Mouse (Mus musculus) heart, postnatal 0 days (tissue): ENCODE measurements at regions not wholly inside any gene's neighbourhood (a gene's known extent, or its start where the extent isn't known, plus 50 kb on each side); places are given as distances from the start of the nearest gene placed in this dataset.

Experiments used
- ATAC-seq: fragments of 200-750 bp; cut with Nextera tagmentation; 2 replicates; pipeline ENCODE4 v1.8.0; 2017; ENCODE audit warnings: low read depth, moderate number of reproducible peaks, moderate library complexity; ENCODE audit not compliant: insufficient read depth
- DNase-seq: peaks from one replicate; pipeline ENCODE4 v3.0.0-alpha.2; 2016; ENCODE audit warnings: low spot score
- H3K27ac ChIP-seq: fragments of 300-500 bp; sonication (generic); 2 replicates; pipeline ENCODE4 v1.5.1; 2014; ENCODE audit warnings: low read depth, mild to moderate bottlenecking
- H3K27me3 ChIP-seq: fragments of 300-500 bp; sonication (generic); 2 replicates; pipeline ENCODE4 v1.6.1; 2014; ENCODE audit warnings: low read length, mixed read lengths; ENCODE audit not compliant: control insufficient read depth, insufficient read depth
- H3K36me3 ChIP-seq: fragments of 300-500 bp; sonication (generic); replicated peaks from 2 replicates; pipeline ENCODE4 v1.6.1; 2014; ENCODE audit warnings: low read length, mixed read lengths; ENCODE audit not compliant: control insufficient read depth, insufficient read depth
- H3K4me1 ChIP-seq: fragments of 300-500 bp; sonication (generic); 2 replicates; pipeline ENCODE4 v1.6.1; 2014; ENCODE audit warnings: antibody characterized with exemption; ENCODE audit not compliant: control insufficient read depth, insufficient read depth
- H3K4me2 ChIP-seq: fragments of 300-500 bp; sonication (generic); 2 replicates; pipeline ENCODE4 v1.6.1; 2014; ENCODE audit warnings: low read depth, mild to moderate bottlenecking, low read length, moderate library complexity
- H3K4me3 ChIP-seq: fragments of 300-500 bp; sonication (generic); 2 replicates; pipeline ENCODE4 v1.5.1; 2014; ENCODE audit warnings: low read depth, low read length
- H3K9ac ChIP-seq: fragments of 300-500 bp; sonication (generic); replicated peaks from 2 replicates; pipeline ENCODE4 v1.6.1; 2014; ENCODE audit warnings: low read depth, low read length, mixed read lengths
- H3K9me3 ChIP-seq: fragments of 300-500 bp; sonication (generic); replicated peaks from 2 replicates; pipeline ENCODE4 v1.6.1; 2016; ENCODE audit warnings: low read length; ENCODE audit not compliant: control insufficient read depth
- CTCF ChIP-seq: IDR thresholded peaks from 2 replicates; pipeline ENCODE4 v1.5.1; 2016; ENCODE audit warnings: antibody characterized with exemption, control low read depth, low read depth
- EP300 ChIP-seq: IDR thresholded peaks from 2 replicates; pipeline ENCODE4 v1.6.1; 2016; ENCODE audit warnings: antibody characterized with exemption, low read depth
- WGBS: fragments of 180-500 bp; shearing (Covaris S2); extraction: QIAGEN DNeasy Blood & Tissue Kit; methylation state at CpG from one replicate; pipeline ENCODE4 v1.1.7; 2014; 5-methylcytosine and 5-hydroxymethylcytosine counted together

DNA sequence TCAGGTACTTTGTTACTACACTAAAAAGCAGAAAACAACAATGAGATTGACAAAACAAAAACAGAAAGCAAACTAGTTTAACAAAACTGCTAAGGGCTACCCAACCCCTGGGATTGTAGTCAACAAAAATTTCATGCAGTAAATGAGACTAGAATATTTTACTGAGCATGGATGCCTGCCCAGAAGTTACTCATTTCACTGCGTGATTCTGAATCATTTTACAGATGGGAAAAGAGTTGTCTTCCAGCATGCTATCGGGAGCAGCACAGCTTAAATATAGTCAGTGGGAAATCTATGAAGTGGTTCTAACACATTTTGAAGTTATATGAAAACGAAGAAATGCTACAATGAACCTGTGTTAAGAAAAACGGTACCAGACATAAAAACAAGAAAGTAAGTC is 1430.9 kb upstream of the 1700008P02Rik start:
- no peak overlapping the region for H3K9ac ChIP-seq
- TF ChIP-seq CTCF (no peak), EP300 (no peak)
- WGBS: 69% methylated on average over 4 of the region's 4 CpGs
- no peak for DNase-seq
- no peaks in the 10 kb centered on the region for H3K9me3 ChIP-seq
- no peak overlapping the region for H3K4me2 ChIP-seq
- ATAC-seq: no peak
- no peaks in the 10 kb centered on the region for H3K4me1 ChIP-seq
- no peak overlapping the region for H3K27ac ChIP-seq
- H3K27me3 ChIP-seq: no peaks in the 10 kb centered on the region
- H3K36me3 ChIP-seq: no peaks in the 10 kb centered on the region
- no peak overlapping the region for H3K4me3 ChIP-seq

DNA sequence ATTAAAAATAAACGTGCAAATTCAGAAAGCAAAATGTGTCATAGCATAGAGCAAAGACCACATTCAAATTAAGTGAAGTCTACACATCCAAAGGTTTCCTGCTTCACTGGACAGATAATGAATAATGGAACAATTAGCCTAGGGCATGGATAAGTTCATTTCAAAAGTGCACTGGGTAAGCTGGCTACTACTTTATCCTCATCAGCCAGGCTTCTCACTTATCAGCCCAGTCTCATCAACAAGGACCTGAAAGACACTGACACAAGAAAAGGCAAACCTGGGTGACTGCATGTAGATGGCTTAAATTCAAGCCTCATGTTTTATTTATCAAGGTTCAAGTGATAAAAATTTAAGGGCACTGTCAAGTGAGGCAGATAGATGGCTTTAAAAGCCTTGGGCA is 1429.5 kb upstream of the 1700008P02Rik start:
- Histone ChIP-seq H3K9ac (no peak overlapping the region), H3K27me3 (no peaks in the 10 kb centered on the region), H3K27ac (no peak overlapping the region), H3K4me3 (no peak overlapping the region), H3K9me3 (no peaks in the 10 kb centered on the region), H3K4me1 (no peaks in the 10 kb centered on the region), H3K36me3 (no peaks in the 10 kb centered on the region), H3K4me2 (no peak overlapping the region)
- WGBS: 61% methylated on average over 1 of the region's 1 CpGs
- DNase-seq (no peak), ATAC-seq (no peak)
- TF ChIP-seq EP300 (no peak), CTCF (no peak)

GRCm38 (mm10) chr3:8046348-8046747 is 1426.1 kb upstream of the 1700008P02Rik start:
- DNase-seq: no peak
- Histone ChIP-seq H3K27ac (no peak overlapping the region), H3K4me3 (no peak overlapping the region), H3K27me3 (no peaks in the 10 kb centered on the region), H3K9ac (no peak overlapping the region), H3K9me3 (no peaks in the 10 kb centered on the region), H3K4me1 (no peaks in the 10 kb centered on the region), H3K36me3 (no peaks in the 10 kb centered on the region), H3K4me2 (no peak overlapping the region)
- TF ChIP-seq CTCF (no peak), EP300 (no peak)
- no peak for ATAC-seq
- WGBS: 32% methylated on average over 3 of the region's 3 CpGs

DNA sequence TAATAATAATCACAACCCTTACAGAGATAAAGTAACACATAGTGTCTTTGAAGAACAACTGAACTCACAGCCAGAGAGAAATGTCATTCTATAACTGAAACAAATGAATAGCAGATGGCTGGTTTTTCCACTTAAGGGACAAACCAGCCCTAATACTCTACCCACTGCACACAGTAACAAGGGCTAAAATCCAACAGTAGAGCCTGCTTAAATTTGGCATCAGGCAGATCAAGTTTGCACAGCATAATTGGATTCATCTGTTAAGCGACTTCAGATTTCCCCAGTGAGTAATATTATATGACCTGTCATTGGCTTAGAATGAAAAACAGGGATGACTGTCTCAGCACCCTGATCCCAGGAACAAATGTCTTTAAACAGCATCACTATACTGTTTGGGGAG is 1416.5 kb upstream of the 1700008P02Rik start:
- Histone ChIP-seq H3K4me3 (no peak overlapping the region), H3K9me3 (no peaks in the 10 kb centered on the region), H3K4me1 (no peaks in the 10 kb centered on the region), H3K27ac (no peak overlapping the region), H3K27me3 (no peaks in the 10 kb centered on the region), H3K36me3 (no peaks in the 10 kb centered on the region), H3K9ac (no peak overlapping the region), H3K4me2 (no peak overlapping the region)
- DNase-seq: no peak
- TF ChIP-seq CTCF (no peak), EP300 (no peak)
- ATAC-seq: no peak
- WGBS: 65% methylated on average over 1 of the region's 1 CpGs

DNA sequence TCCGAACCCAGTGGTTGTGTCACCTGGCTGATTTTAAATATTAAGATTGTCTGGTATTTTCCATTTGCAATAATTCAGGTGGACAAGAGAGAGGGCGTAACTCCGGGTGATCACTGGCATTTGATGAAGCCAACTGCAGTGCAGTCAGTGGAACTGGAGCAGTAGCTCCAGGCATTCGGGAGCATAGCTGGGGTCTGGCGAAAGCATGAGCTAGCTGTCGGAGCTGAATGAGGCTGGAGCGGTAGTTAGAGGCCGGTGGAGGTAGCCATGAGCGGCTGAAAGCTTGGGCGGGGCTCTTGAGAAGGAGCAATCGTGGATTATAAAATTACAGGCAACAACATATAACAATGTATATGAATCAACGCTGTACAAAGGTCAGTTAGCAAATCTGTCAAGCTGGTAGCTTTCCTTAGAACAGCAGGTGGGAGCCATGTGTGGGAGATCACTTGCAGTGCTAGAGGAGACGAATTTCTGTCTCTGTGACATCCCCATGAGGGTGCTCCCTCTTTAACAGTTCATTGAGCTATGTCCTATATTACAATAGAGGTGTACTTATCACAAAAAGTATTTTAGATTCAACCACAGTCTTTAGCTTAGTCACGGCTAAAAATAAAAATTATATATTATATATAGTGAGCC is 1415.0 kb upstream of the 1700008P02Rik start:
- H3K27me3 ChIP-seq: no peaks in the 10 kb centered on the region
- H3K4me3 ChIP-seq: no peak overlapping the region
- no peak overlapping the region for H3K27ac ChIP-seq
- H3K4me2 ChIP-seq: no peak overlapping the region
- H3K9me3 ChIP-seq: no peaks in the 10 kb centered on the region
- no peak for DNase-seq
- no peak overlapping the region for H3K9ac ChIP-seq
- no peaks in the 10 kb centered on the region for H3K4me1 ChIP-seq
- WGBS: 74% methylated on average over 14 of the region's 14 CpGs
- TF ChIP-seq EP300 (no peak), CTCF (no peak)
- ATAC-seq: no peak
- no peaks in the 10 kb centered on the region for H3K36me3 ChIP-seq

GRCm38 (mm10) chr3:8026325-8027017 is 1406.2 kb upstream of the 1700008P02Rik start:
- DNase-seq (no peak), ATAC-seq (no peak)
- Histone ChIP-seq H3K4me1 (no peaks in the 10 kb centered on the region), H3K4me3 (no peak overlapping the region), H3K9ac (no peak overlapping the region), H3K27me3 (no peaks in the 10 kb centered on the region), H3K36me3 (no peaks in the 10 kb centered on the region), H3K27ac (no peak overlapping the region), H3K9me3 (no peaks in the 10 kb centered on the region), H3K4me2 (no peak overlapping the region)
- 69% methylated on average over 4 of the region's 4 CpGs for WGBS
- TF ChIP-seq CTCF (no peak), EP300 (no peak)
